Mouse (Mus musculus): ENCODE measurements at regions not wholly inside any gene's neighbourhood (a gene's known extent, or its start where the extent isn't known, plus 50 kb on each side); places are given as distances from the start of the nearest gene placed in this dataset.

GRCm38 (mm10) chr16:95168349-95168748, 89.0 kb upstream of the Kcnj15 start:
- TF ChIP-seq CTCF (IDR thresholded peaks at IDR 0.05; ENCODE audit: borderline replicate concordance, insufficient read depth, low read depth, low read length) (no peak), POLR2A (IDR thresholded peaks at IDR 0.05; ENCODE audit: borderline replicate concordance, insufficient read depth, low read length) (no peak)

Measured in cerebellum, adult 2 months (tissue).